Mouse (Mus musculus): Measurements from ENCODE around the gene Gm10447. TPM values are rescaled to one million over a fixed set of nuclear protein-coding genes. Genes with fewer than 3 reads are reported as not detected.
A peak's percentile ranks its signal among the peaks of the same experiment; 100 is the strongest.

Gene Gm10447
- polyA plus RNA-seq, 1 experiment: not detected

DNA sequence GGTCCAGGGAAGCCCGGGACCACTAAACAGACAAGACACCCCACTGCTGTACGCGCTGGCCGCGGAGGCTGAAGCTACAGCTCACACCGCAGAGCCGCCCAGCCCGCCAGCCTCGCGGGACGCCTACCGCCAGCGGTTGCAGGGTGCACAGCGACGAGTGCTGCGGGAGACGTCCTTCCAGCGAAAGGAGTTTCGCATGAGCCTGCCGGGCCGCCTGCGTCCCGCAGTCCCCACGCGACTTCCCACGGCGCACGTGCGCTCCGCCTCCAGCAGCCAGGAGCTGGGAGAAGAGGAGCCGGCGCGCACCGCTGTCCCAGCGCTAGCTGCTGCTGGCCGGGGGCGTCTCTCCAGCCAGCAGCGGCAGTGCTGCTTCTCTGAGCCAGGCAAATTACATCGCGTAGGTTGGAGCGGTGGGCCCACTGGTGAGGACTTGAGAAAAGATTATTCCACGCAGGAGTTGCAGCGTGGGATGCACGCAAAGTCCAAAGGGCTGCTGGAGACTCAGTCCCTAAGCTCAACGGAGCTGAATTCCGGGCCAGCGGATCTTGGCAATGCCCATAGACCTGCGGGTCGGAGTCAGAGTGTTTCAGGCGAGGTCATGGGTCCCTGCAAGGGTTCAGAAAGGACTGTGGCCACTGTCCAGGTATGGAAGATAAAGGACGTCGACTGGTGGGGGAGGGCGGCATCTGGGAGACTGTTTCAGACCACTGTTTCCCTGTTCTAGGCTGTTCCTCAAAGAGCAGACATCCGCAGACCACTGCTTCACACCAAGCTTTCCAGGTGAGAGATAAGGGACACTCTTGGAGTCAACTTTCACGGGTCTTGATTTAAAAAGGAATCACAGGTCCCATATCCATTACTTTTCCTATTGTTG, 6.9 kb upstream of the Gm10447 start:
- TF ChIP-seq FOSL1 (IDR thresholded peaks at IDR 0.05; ENCODE audit: insufficient read depth, low read length, poor library complexity, severe bottlenecking) (no peak), MAX (IDR thresholded peaks at IDR 0.05) (no peak), MYOG (IDR thresholded peaks at IDR 0.05; ENCODE audit: control insufficient read depth, extremely low read depth, insufficient read length) (no peak), USF1 (IDR thresholded peaks at IDR 0.05; ENCODE audit: low read depth) (no peak)
- H3K27me3 ChIP-seq (ENCODE audit: control insufficient read depth, insufficient read depth, insufficient read length): no peaks in the 10 kb centered on the region
- H3K36me3 ChIP-seq (ENCODE audit: control insufficient read depth, insufficient read depth): no peaks in the 10 kb centered on the region
- H3K4me3 ChIP-seq (ENCODE audit: insufficient read depth, poor library complexity, severe bottlenecking): no peak overlapping the region
- H3K79me3 ChIP-seq (ENCODE audit: low read depth): no peaks in the 10 kb centered on the region
- H3K79me2 ChIP-seq (ENCODE audit: control insufficient read depth, insufficient read depth): no peaks in the 10 kb centered on the region
- no peak overlapping the region for H3ac ChIP-seq (ENCODE audit: control insufficient read depth, insufficient read length, low read depth)

DNA sequence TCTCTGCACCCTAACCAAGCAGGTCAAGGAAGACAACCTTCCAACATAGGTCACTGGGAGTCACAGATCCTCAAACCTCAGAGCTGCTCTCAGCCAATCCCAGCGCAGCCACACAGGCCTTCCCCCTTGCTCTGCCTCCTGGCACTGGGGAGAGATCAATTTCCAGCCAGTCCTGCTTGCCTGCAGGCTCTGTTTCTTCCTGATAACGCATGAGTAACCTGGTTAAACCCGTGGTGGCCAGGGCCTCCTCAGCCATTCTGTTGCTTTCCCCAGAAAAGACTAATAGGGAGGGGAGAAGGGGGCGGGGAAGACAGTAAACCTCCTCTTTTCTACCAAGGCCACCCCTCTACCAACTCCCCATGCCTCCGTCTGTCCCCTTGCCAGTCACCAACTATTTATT, 4.8 kb upstream of the Gm10447 start:
- TF ChIP-seq CEBPB (IDR thresholded peaks at IDR 0.05; ENCODE audit: low read depth): no peak
- TF ChIP-seq MAX (IDR thresholded peaks at IDR 0.05): no peak
- no peak for TF ChIP-seq MYOD1 (IDR thresholded peaks at IDR 0.05; ENCODE audit: control insufficient read depth, insufficient read length, low read depth)
- TF ChIP-seq CTCF (IDR thresholded peaks at IDR 0.05; ENCODE audit: control insufficient read depth, insufficient read depth, insufficient read length): no peak
- TF ChIP-seq FOSL1 (IDR thresholded peaks at IDR 0.05; ENCODE audit: insufficient read depth, low read length, poor library complexity, severe bottlenecking): no peak
- TF ChIP-seq USF1 (IDR thresholded peaks at IDR 0.05; ENCODE audit: low read depth): no peak
- no peak for TF ChIP-seq MYOG (IDR thresholded peaks at IDR 0.05; ENCODE audit: control insufficient read depth, extremely low read depth, insufficient read length)
- H3K36me3 ChIP-seq (ENCODE audit: control insufficient read depth, insufficient read depth): no peaks in the 10 kb centered on the region
- H3K79me3 ChIP-seq (ENCODE audit: low read depth): no peaks in the 10 kb centered on the region
- H3K4me3 ChIP-seq (ENCODE audit: insufficient read depth, poor library complexity, severe bottlenecking): no peak overlapping the region
- H3K27me3 ChIP-seq (ENCODE audit: control insufficient read depth, insufficient read depth, insufficient read length): no peaks in the 10 kb centered on the region
- no peaks in the 10 kb centered on the region for H3K79me2 ChIP-seq (ENCODE audit: control insufficient read depth, insufficient read depth)
- H3ac ChIP-seq (ENCODE audit: control insufficient read depth, insufficient read length, low read depth): no peak overlapping the region

DNA sequence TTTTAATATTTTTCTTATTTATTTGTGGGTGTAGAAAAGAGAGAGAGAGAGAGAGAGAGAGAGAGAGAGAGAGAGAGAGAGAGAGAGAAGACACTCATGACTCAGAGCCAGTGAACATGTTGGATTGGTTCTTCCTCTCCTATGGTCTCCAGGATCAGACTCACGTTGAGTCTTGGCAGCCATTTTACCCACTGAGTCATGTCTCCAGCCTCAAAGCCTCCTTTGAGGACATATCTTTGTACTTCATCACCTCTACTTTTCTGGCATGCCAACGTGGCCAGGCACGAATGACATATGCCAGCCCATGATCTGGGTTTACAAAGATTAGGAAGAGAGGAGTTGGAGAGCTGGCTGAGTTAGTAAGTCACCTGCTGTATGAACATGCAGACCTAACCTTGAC, 3.3 kb upstream of the Gm10447 start:
- H3K4me3 ChIP-seq (ENCODE audit: insufficient read depth, poor library complexity, severe bottlenecking): no peak overlapping the region
- no peaks in the 10 kb centered on the region for H3K79me2 ChIP-seq (ENCODE audit: control insufficient read depth, insufficient read depth)
- no peaks in the 10 kb centered on the region for H3K79me3 ChIP-seq (ENCODE audit: low read depth)
- TF ChIP-seq MYOG (IDR thresholded peaks at IDR 0.05; ENCODE audit: control insufficient read depth, extremely low read depth, insufficient read length) (no peak), CTCF (IDR thresholded peaks at IDR 0.05; ENCODE audit: control insufficient read depth, insufficient read depth, insufficient read length) (no peak), FOSL1 (IDR thresholded peaks at IDR 0.05; ENCODE audit: insufficient read depth, low read length, poor library complexity, severe bottlenecking) (no peak), MAX (IDR thresholded peaks at IDR 0.05) (no peak), USF1 (IDR thresholded peaks at IDR 0.05; ENCODE audit: low read depth) (no peak), MYOD1 (IDR thresholded peaks at IDR 0.05; ENCODE audit: control insufficient read depth, insufficient read length, low read depth) (no peak), CEBPB (IDR thresholded peaks at IDR 0.05; ENCODE audit: low read depth) (no peak)
- no peaks in the 10 kb centered on the region for H3K27me3 ChIP-seq (ENCODE audit: control insufficient read depth, insufficient read depth, insufficient read length)
- no peak overlapping the region for H3ac ChIP-seq (ENCODE audit: control insufficient read depth, insufficient read length, low read depth)
- H3K36me3 ChIP-seq (ENCODE audit: control insufficient read depth, insufficient read depth): no peaks in the 10 kb centered on the region

- no peaks in the 10 kb centered on the region for H3K36me3 ChIP-seq (ENCODE audit: control insufficient read depth, insufficient read depth)
- H3K79me2 ChIP-seq (ENCODE audit: control insufficient read depth, insufficient read depth): no peaks in the 10 kb centered on the region
- H3K79me3 ChIP-seq (ENCODE audit: low read depth): no peaks in the 10 kb centered on the region
- no peak for TF ChIP-seq FOSL1 (IDR thresholded peaks at IDR 0.05; ENCODE audit: insufficient read depth, low read length, poor library complexity, severe bottlenecking)
- TF ChIP-seq CTCF (IDR thresholded peaks at IDR 0.05; ENCODE audit: control insufficient read depth, insufficient read depth, insufficient read length): no peak
- TF ChIP-seq MYOD1 (IDR thresholded peaks at IDR 0.05; ENCODE audit: control insufficient read depth, insufficient read length, low read depth): no peak
- TF ChIP-seq MAX (IDR thresholded peaks at IDR 0.05): no peak
- no peak for TF ChIP-seq CEBPB (IDR thresholded peaks at IDR 0.05; ENCODE audit: low read depth)
- TF ChIP-seq MYOG (IDR thresholded peaks at IDR 0.05; ENCODE audit: control insufficient read depth, extremely low read depth, insufficient read length): no peak
- no peak for TF ChIP-seq USF1 (IDR thresholded peaks at IDR 0.05; ENCODE audit: low read depth)
- no peaks in the 10 kb centered on the region for H3K27me3 ChIP-seq (ENCODE audit: control insufficient read depth, insufficient read depth, insufficient read length)
- H3K4me3 ChIP-seq (ENCODE audit: insufficient read depth, poor library complexity, severe bottlenecking): no peak overlapping the region
- H3ac ChIP-seq (ENCODE audit: control insufficient read depth, insufficient read length, low read depth): no peak overlapping the region
Measured at GRCm38 (mm10) chr11:53458996-53459395, 2.1 kb upstream of the Gm10447 start.

DNA sequence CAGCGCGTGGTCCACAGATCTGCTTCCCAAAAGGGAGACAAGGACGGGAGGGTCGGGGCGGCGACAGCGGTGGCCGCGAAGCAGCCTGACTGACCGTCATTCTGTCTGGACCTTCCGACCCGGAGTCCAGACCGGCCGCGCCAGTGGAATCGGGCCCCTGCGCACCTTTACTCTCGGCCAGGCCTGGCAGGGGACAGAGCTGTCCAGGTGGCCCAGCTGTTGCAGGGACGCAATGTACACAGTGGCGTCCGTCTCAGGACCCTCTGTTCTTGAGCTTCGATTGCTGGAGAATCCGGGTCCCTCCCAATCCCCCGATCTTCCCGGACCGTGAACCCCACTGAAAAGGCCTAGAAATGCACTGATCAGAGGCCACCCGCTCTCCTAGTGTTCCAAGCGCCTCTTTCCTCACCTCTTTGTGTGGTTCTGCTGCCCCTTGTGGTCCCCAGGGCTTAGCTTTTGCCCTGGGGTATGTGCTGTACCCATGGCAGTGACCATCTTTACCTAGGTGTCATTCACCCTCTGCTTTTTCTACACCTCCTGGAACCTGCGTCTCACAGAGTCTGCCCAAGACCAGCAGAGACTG, 553 bp upstream of the Gm10447 start:
- Histone ChIP-seq H3K4me3 (ENCODE audit: insufficient read depth, poor library complexity, severe bottlenecking) (peak overlapping the region; percentile 29), H3ac (ENCODE audit: control insufficient read depth, insufficient read length, low read depth) (peak overlapping the region; percentile 71), H3K79me2 (ENCODE audit: control insufficient read depth, insufficient read depth) (no peaks in the 10 kb centered on the region), H3K27me3 (ENCODE audit: control insufficient read depth, insufficient read depth, insufficient read length) (no peaks in the 10 kb centered on the region), H3K36me3 (ENCODE audit: control insufficient read depth, insufficient read depth) (no peaks in the 10 kb centered on the region), H3K79me3 (ENCODE audit: low read depth) (no peaks in the 10 kb centered on the region)
- TF ChIP-seq USF1 (IDR thresholded peaks at IDR 0.05; ENCODE audit: low read depth): no peak
- no peak for TF ChIP-seq CTCF (IDR thresholded peaks at IDR 0.05; ENCODE audit: control insufficient read depth, insufficient read depth, insufficient read length)
- TF ChIP-seq MYOG (IDR thresholded peaks at IDR 0.05; ENCODE audit: control insufficient read depth, extremely low read depth, insufficient read length): no peak
- TF ChIP-seq FOSL1 (IDR thresholded peaks at IDR 0.05; ENCODE audit: insufficient read depth, low read length, poor library complexity, severe bottlenecking): no peak
- TF ChIP-seq MAX (IDR thresholded peaks at IDR 0.05): no peak
- TF ChIP-seq CEBPB (IDR thresholded peaks at IDR 0.05; ENCODE audit: low read depth): no peak
- no peak for TF ChIP-seq MYOD1 (IDR thresholded peaks at IDR 0.05; ENCODE audit: control insufficient read depth, insufficient read length, low read depth)
